Mouse (Mus musculus) neutrophil, adult 5-6 weeks (primary cell): ENCODE data around the gene Cnr2. TPM values are rescaled to one million over a fixed set of nuclear protein-coding genes. Genes with fewer than 3 reads are reported as not detected.

Source experiments
- ATAC-seq: fragments of 151-379, 151-347 bp; 2 replicates; pipeline ENCODE4 v1.8.0; 2017; ENCODE audit warnings: mild to moderate bottlenecking, moderate TSS enrichment; ENCODE audit not compliant: insufficient number of reproducible peaks, poor library complexity, low FRiP score, severe bottlenecking; ENCODE audit errors: extremely low read depth
- total RNA-seq: library from RNA; stranded (forward); fragments of 200-1000 nt; gene quantifications from 2 replicates; pipeline ENCODE4 v1.2.3, GENCODE M21; 2017

Gene Cnr2
- total RNA-seq, result 67.0 and 72.5 TPM in 2 replicates

- no peak for ATAC-seq
Measured at GRCm38 (mm10) chr4:135895071-135895571, at the start of gene Cnr2. TSS of gene Cnr2 (plus strand) at chr4:135895394.

DNA sequence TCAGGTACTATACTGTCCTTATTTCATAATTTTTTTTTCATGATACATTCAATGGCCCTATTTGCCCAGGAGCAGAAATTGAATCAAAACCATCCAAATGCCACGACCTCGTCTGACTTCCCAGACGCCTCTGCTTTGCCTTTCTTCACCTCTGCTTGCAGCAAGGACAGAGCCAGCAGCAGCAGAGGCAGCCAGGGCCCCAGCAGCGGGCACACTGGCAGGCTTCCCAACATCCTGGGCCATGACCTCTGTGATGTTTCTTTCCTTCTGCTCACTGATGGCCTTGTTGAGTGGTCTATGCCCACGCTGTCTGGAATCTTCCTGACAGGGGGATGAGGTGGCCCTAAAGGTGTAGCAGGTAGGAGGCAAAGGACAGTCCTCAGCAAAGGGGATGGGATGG, 47.6 kb upstream of the Cnr2 start:
- no peak for ATAC-seq

DNA sequence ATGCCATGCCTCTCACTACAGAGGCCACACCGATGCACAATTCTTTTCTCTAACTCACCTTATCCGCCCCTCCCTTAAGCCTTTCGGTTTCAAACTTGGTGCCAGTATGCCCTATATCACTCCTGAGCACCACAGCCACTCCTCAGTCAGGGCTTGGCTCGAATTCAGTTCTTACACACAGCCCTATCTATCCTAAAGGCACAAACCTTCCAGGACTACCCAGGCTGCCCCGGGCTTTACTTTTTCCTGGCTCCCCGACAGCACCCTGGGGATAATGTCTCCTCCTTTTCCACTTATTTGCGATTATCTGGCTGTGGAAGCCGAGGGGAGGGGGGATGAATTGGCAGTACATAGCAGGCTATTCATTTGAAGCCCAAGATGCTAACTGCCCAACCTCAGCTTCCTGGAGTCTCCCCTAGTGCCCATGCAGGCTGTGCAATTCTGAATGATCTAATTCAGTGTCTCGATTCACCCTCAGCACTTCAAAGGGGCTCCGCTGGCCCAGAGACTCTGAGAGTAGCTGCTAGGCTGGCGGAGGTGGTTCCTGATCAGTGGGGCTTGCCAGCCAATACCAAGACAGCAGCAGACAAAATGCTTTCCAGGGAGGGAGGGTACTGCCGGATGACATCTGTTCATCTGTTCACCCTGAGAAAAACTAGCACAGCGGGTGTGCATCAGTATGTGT, 44.6 kb upstream of the Cnr2 start:
- no peak for ATAC-seq

- no peak for ATAC-seq
Measured at GRCm38 (mm10) chr4:135851942-135852341, 43.3 kb upstream of the Cnr2 start.

GRCm38 (mm10) chr4:135853987-135854546, 41.1 kb upstream of the Cnr2 start:
- no peak for ATAC-seq

- ATAC-seq, result no peak
Measured at GRCm38 (mm10) chr4:135854630-135855029, 40.6 kb upstream of the Cnr2 start.

- ATAC-seq, result no peak
Measured at GRCm38 (mm10) chr4:135855080-135855479, 40.1 kb upstream of the Cnr2 start.

DNA sequence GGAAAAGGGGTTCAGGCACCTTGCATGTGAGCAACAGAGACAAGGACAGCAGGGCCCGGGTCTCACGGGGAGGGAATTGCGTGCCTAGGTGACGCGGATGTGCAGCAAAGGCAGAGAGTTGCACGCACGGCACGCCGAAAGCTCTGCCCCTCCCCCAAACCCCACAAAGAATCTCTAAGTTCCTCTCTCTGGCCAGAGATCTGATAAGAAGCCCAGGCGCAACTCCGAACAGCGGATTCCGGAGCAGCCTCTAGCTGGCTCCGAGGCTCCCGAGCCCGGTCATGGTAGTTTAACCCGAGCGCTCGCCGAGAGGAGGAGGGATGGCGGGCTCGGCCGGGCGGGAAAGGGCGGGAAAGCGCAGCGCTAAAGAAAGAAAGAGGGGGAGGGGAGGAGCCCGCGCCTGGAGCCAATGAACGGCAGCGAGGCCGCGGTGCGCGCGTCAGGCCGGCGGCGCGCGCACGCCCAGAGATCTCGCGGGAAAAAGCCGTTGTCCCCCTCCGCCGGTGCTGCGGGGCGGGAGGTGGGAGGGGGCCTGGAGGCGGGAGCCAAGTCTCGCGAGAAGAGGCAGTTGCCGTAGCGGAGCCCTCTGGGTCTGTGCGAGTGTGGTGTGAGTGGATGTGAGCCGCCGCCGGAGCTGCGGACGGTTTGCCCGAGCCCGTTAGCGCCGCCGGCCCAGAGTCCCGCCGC, 39.5 kb upstream of the Cnr2 start, which contains the start of gene Srsf10:
Gene Srsf10 (plus strand): TSS at position 212 of the 687 bp plus-strand sequence.
- ATAC-seq, result peak; percentile 87

DNA sequence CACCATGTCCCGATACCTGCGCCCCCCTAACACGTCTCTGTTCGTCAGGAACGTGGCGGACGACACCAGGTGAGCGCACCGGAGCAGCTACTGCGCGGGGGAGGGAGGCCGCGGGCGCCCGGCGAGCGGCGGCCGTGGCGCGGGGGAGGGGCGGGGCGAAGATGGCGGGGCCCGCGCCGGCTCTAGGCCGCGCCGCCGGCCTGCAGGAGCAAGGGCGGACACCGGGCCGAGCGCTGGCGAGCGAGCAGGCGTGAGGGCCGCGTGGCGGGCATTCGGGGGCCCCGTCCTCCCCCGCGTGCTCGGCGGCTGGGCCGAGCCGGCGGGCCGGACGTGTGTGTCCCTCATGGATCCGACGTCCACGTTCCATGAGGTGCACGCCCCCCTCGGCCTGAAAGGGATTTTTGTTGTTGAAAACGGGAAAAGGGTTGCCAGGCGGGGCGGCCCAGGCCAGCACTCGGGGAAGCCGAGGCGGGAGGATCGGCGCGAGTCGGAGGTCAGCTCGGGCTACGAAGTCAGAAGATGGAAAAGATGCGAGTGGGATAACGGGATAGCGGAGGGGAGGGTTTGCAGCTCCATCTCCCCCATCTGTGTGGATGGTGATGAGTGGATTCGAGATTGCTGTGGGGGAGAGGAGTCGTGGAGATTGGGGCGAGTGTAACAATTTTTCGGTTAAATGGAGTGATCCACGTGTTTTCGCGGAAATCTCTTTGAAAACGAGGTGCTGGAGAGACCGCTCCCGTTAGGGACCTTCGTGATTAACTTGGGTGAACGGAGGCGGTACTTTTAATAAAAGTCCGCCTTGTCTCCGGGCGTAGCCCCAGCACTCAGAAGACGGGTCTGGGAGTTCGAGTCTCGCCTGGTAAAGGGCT, 38.7 kb upstream of the Cnr2 start:
- ATAC-seq, result no peak

- ATAC-seq, result no peak
Measured at GRCm38 (mm10) chr4:135857597-135858186, 37.5 kb upstream of the Cnr2 start.

DNA sequence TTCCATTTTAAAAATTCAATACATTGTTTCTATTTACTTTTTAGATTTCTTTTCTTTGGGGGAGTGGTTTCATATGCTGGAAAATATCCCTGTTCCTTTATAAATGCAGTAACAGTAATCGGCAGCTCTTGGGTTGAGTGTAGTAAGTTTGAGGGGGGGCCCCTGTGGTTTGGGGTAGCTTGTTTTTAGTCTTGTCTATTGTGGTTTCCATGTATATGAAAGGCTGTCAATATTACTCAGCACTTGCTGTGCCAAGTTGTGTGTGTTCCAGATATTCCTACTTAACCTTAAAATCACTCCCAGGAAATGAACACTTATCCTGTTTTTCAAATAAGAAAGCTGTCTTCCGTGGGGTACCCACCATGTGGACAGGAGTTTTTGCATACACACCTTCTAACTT, 26.2 kb upstream of the Cnr2 start:
- no peak for ATAC-seq

DNA sequence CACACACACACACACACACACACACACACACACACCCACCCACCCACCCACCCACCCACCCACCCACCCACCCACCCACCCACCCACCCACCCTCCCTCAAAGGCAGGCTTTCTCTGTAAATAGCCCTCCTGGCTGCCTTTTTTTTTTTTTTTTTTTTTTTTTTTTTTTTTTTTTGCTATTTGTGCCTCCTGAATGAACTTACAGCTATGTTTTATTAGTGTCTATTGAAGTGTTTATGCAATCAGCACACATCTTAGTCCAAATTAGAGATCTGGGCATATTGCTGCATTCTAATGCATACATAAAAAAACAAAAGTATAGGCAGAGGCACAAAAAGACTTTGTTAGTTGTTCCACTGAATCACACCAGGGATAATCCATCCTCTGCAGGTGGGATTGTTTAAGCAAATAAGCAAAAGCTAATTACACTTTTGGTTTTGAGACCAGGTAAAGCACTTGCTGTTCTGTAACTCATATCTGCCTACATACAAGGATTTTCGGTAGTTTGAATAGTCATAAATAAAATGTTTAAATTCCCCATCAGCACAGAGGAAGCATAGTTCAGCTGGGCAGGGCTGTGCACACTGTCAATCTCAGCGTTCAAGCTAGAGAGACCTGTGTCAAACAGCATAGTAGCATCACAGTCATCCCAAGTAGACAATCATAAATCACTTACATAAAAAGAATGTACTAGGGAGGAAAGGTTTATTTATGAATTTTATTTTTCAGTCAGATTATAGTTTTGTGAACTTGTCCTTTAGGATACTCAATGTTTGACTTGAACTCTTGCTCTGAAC, 24.8 kb upstream of the Cnr2 start:
- ATAC-seq, result no peak

DNA sequence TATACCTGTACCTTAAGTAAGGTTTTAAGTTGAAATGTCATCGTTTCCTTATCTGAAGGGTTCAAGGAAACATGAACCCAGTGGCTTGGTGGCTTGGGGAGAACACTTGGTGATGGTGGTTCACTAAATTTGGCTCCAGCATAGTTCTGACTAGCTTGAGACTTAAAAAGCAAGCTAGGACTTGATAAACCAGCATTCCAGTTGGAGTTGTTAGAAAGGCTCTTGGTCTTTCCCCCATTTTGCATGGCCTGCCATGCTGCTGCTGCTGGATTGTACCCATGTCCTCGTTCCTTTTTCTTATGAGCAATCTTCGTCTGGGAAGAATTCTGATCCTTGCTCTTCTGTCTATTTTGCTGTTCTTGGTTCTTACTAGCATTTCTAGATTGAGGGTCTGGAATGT, 23.2 kb upstream of the Cnr2 start:
- ATAC-seq, result no peak

DNA sequence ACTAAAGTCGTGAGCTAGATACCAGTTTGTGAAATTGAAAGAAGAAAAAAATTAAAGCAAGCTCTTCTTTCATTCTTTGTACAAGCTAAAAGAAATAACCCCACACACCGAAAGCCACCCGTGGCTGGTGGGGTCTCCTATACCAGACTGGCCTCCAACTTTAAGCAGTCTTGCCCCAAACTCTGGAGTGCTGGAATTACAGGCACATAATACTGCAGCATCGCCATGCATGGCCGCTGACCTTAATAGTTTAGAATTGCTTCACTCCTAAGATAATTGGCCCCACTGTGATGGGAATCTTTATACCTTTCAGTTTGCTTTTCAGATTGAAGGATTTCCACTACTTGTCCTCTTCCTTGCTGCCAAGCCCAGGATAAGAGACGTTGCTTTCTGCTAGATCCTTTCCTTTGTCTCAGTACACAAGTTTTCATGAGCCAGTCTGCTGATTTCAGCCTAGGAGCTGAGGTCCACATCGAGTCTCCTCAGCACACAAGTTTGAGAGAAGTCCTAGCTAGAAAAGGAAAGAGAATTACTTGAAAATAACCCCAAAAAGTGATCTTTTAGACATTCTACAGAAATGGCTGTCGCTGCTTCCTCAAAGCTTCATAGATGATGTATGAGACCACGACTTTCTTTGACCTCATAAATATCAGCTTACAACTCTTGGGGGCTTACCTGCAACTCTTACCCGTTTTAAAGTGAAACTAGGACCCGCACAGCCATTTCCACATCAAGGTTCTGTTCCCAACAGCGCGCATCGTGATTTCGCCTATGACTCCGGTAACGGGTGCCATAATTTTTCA, 22.4 kb upstream of the Cnr2 start:
- no peak for ATAC-seq

DNA sequence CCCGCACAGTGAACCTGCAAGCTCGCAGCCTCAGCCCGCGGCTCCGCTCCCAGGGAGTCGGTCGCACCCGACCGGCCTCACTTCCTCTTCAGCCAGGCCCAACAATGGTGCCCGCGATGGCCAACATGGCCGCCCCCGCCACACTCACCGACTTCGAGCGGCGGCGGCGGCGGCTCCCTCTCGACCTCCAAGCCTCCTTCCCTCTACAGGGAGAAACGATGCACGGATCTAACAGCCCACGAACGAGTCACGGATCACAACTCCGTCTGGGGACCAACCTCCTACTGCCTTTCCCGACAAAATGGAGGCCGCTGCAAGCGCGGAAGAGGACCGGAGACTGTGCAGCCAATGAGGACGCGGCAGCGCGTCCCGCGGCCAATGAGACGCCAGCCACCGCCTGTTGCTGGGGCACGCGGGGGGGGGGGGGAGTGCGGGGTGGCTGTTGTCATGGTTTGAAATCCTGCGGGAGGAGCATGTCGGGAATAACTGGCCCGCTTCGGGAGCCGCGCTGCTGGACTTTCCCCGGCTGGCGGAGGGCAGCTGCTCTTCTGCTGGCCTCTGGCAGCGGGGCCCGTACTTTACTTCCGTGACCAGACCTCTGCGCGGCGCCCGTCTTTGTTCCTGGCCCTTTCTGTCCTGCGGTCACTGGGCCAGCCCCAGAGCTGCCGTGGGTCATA, 21.5 kb upstream of the Cnr2 start, which contains the start of gene Pnrc2:
Gene Pnrc2 (minus strand): TSS at position 325 of the 677 bp plus-strand sequence.
- peak; percentile 49 for ATAC-seq

DNA sequence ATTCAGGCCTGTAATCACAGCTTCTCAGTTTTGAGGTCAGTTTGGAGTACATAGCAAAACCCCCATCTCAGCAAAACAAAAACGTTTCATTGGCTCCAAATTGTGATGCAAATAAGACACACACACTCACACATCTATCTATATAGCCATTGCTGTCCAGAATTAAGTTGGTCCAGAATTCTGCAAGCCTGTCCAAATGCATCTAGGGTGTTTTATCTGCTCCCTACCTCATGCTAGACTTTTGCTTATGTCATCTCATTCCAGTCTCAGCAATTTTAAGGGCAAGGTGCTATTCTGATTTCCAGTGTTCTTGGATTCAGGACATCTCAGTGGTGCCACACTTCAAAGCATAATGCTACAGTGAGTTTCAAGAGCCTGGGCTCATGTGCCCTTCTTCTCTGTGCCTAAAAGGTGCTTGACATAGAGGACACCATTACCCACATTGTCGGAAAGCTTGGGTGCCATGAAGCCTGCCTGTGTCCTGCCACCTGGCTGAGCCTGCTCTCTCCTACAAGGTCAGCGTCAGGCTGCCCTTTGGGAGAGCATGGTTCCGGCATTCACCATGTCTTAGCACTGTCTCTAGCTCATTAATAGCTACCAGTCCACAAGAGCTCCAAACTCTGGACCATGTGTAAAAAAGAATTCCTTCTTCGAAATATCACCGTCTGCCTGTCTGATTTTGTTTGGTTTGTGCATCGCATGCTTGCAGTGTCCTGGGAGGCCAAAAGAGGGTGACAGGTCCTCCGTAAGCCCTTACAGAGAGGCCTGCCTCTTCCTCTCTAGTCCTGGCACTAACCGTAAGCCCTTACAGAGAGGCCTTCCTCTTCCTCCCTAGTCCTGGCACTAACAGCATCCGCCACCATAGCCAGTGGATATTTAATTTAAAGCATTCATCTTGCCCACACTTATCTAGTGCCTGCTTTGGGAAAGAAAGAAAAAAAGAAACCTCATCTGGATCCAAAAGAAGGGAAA, 20.3 kb upstream of the Cnr2 start:
- no peak for ATAC-seq
